Mouse (Mus musculus) olfactory bulb, adult 2 months (tissue): ENCODE measurements around the gene Lgals1.

ENCODE experiments used
- CTCF ChIP-seq: fragments of 200-500 bp; IDR thresholded peaks from 2 replicates; pipeline ENCODE4 v1.5.1; 2012; ENCODE audit warnings: low read depth, mild to moderate bottlenecking, low read length, moderate library complexity; ENCODE audit not compliant: insufficient read depth
- POLR2A ChIP-seq: fragments of 200-500 bp; IDR thresholded peaks from 2 replicates; pipeline ENCODE4 v1.6.1; 2012; ENCODE audit warnings: mild to moderate bottlenecking, low read depth, low read length, moderate library complexity; ENCODE audit not compliant: insufficient read depth

DNA sequence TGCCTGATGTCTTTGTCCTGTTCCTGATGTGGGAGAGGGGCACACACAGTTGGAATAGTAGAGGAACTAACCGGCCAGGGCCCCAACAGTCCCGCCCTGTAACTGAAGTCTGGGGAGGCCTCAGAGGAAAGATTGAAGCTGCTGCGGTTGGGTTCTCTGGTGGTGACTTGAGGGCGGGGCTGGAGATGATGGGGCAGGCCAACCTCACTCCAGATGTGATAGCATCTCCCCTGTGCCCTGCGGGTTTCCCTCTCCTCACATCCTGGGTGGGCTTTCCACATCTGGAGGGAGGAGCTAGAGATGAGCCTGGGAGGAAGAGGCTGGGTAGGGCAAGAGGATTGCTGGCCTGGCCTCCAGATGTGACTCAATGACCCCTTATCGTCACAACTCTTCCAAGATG, 2.9 kb upstream of the Lgals1 start:
- TF ChIP-seq CTCF (no peak), POLR2A (no peak)
